Mouse (Mus musculus): ENCODE data around the gene Oas1f.
"Not testable (repeated sequence)": the region's sequence is repeated elsewhere in the genome, so short reads cannot be mapped to it uniquely, and the experiment has no call there.

The Oas1f gene

GRCm38 (mm10) chr5:120876839-120877238, 29.7 kb downstream of the Oas1f start:
- not testable (repeated sequence) for DNase-seq

- not testable (repeated sequence) for DNase-seq
These were observed 30.2 kb downstream of the Oas1f start for GRCm38 (mm10) chr5:120877407-120877806.

- not testable (repeated sequence) for DNase-seq
These were observed 31.6 kb downstream of the Oas1f start for GRCm38 (mm10) chr5:120878803-120879202.

DNA sequence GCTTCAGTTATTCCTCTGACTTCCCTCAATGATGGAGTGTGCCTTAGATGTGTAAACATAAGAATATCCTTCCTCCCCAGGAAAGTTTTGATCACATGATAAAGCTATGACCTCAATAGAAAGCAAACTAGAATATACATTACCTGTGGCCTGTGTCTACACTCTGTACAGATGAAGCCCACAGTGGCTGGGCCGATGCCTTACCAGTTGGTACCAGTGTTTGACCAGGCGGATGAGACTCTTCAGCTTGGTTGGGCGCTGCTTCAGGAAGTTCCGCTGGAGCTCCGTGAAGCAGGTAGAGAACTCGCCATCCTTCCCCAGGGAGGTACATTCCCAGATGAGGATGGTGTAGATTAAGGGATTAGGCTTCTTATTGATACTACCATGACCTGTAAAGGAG, 34.5 kb downstream of the Oas1f start:
- not testable (repeated sequence) for DNase-seq

DNA sequence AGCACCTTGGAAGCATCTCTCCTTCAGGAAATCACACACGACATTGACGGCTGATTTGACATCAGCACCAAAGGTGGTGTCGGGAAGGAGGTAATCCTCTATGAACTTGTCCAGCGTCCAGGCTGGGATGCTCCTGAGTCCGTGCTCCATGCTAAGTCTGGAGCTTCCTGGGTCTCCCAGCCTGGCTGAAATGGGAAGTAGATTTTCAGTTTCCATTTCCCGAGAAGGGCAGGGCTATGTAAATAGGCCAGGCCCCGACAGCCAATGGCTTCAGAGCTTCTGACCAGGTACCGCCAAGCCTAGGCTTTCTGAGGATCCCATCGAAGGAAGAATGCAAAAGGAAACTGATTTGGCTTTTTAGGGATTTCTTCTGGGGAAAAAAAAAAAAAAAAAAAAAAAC, 40.2 kb downstream of the Oas1f start, which contains the start of gene Oas1g:
Gene Oas1g, minus strand, starts transcription at position 201 of the 400 bp plus-strand sequence.
- not testable (repeated sequence) for DNase-seq

DNA sequence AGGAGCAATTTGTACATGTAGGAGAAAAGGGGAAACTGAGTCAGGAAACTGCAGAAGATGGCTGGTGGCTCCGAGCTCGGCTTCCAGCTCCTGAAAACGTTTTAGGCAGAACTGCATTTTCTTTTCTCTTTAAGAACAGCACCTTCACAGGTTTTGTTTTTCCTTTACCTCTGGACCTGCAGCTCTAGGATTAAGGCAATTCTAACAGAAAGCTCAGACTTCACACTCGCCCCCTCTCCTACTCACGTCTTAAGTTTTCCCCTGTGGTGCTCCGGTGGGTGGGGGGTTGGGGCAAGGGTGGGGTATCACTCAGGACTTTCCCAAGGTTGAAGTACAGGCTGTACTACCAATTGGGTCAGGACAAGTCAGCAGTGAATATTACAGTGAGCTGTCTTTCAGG, 40.7 kb downstream of the Oas1f start:
- DNase-seq = no peak

DNA sequence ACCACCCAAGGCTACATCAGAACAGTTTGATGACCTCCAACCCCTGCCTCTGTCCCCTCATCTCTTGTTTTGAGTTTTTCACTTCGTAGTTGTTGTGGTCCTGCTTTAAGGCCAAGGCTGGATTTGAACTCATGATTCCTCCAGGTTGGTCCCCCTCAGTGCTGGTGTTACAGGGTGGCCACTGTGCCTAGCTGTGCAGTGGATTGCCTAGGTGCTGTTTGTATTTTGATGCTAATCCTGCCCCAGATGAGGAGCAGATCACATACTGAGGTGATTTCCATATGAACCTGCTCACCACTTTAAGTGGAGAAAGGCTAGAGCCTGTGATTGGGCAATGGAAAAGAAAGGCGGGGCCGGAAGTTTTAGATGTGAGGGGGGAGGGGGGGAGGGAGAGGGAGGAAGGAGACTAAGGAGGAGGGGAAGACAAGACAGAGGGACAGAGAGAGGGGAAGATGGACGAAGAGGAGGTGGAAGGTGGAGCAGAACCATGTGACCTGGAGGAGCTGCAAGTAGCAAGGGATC, 41.2 kb downstream of the Oas1f start:
- not testable (repeated sequence) for DNase-seq

DNA sequence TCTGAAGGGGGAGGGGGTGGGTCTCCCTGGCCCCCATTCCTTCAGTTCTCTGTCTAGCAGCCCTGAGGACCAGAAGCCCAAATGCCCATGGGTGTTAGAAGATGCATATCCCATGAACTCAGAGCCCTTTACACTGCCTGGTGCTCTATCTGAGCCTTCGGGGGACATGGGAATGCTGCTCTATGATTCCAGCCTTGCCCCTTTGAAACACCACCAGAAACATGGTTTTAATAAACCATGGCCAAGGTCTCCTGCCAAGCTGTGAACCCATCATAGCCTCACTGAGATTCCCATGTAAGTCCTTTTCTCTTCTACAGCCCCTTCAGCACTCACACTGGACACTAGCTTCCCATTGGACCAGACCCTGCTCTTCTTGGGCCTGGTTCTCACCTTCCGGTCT, 42.9 kb downstream of the Oas1f start:
- DNase-seq = no peak

- DNase-seq = no peak
These were observed 43.8 kb downstream of the Oas1f start for GRCm38 (mm10) chr5:120890991-120891390.

- DNase-seq = not testable (repeated sequence)
These were observed 44.5 kb downstream of the Oas1f start for GRCm38 (mm10) chr5:120891566-120892242.

GRCm38 (mm10) chr5:120892243-120892660, 45.1 kb downstream of the Oas1f start:
- no peak for DNase-seq

DNA sequence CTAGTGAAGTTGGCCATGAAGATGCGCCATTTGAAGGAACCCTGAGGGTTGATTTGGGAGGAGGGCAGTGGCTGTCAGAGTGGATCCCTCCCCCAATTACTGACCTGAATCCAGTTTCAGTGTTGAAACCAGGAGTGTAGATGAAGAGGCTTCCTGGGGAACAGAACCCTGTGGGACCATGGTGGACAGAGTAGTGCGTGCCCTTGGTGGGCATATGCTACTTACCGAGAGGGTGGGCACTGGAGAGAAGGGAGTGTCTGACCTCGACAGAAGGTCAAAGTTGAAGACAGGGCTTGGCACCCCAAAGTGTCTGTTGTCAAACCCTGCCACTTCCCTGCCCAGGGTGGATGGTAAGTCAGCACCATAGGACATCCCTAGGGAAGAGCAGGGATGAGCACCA, 46.7 kb downstream of the Oas1f start:
- not testable (repeated sequence) for DNase-seq

DNA sequence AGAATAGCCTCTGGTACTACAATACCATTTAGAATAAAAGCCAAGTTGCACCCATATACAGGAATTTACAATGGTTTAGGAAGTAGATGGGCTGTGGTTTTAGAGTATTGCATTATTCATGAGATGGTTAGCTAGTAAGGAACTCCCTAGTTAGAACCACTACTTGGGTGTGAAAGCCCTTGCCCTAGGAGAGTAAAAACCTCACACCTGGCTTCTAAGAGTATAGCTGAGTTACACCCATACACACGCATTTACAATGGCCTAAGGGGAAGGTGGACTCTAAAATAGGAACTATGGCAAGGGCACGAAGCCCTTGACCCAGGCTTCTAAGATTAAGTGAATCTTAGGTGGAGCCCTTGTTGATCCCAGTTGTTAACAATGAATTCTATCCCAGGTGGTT, 47.5 kb downstream of the Oas1f start:
- DNase-seq = not testable (repeated sequence)

DNA sequence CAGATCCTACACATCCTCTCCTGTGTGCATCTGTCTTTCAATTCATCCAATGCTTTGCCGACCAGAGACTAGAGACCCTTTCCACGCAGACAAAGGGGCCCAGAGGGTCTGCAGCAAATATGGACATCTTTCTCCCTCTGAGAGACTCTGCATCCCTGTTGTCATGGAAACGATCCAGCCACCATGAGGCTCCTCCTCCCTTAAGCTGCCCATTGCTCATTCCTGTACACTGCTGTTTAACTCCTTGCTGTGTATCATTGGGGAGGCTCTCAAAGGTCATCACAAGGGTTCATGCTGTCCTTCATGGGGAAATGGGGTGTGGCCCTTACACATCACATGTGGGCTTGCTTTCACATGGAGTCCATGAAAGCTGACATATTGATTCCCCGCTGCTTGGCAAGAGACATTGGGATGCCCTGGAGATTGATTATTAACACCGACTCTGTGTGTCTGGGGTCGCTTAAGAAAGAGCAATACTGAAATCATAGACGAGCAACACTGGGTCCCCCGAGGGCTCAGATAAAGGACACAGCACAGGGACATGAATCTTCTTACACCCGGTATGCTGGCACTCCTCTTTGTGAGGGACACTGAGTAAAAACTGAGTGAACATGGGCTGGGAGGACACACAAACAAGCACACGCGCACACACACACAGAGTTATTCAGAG, 48.2 kb downstream of the Oas1f start:
- DNase-seq = no peak

DNA sequence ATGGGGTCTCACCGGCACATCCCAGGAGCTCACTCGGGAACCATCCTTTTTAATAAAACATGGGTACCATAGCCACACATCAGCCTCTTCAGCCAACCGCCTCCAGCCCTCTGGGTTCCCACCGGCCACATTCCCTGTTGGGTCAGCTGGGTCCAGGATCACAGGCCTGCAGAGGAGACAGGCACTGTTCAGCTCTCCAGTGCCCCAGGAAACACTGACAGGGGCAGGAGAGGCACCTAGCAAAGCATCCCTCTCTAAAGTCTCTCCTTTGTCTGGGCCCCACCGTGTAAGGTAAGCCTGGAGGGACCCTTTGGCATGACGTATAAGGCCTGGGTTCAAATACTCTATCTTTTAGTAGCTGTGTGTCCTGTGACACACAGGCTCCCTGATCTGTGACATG, 51.1 kb downstream of the Oas1f start:
- DNase-seq = no peak

DNA sequence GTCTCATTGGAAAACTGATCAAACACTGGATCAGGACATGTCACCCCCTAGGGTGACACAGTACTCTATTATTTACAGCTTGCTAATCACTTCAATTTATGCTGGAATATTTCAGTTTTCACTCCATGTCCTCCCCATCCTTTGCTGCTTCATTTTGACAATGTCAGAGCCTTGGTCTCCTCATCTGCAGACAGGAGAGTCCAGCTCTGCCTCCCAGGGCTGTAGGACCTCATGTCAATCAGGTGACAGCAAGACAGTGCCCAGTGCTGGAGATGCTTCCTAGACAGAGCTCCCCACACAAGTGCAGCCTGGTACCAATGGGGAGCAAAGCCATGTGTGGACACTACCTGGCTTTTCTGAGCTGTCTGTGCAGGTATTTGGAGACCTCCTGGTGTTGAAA, 51.6 kb downstream of the Oas1f start:
- no peak for DNase-seq

DNA sequence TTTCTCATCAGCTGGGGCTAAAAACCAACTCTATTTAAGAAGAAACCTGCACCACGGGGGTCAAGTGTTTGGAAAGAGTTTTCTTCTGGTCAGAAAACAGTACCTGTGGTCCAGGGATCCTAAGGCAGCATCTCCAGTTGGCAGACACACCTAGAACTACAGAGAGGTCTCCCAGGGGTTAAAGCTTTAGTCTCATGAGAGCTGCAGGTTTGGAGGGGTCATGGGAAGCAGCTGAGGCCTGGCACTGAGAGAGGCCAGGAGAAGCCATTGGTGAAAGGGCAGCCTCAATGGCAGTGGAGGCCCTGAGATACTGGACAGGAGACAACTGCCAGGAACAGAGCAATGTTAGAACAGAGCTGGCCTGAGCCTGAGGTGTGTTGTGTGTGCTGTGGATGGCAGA, 53.5 kb downstream of the Oas1f start:
- DNase-seq = no peak

DNA sequence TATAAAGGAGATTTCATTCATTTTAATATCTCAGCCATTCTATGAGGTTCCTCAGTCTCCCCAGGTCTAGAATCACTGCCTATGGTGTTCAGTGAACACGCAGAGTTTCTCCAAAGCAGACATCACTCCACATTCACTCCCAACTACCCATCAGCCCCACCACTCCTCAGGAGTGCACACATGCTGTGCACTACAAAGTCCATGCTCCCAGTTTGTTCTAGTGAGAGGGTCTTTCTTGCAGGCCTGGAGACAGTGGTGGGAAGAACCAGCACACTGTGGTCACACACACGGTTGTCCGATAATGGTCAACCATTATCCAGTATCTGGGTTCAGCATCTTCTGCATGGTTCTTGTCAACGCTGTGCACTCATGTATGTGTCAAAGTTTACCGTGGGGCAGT, 54.9 kb downstream of the Oas1f start:
- DNase-seq = no peak

DNA sequence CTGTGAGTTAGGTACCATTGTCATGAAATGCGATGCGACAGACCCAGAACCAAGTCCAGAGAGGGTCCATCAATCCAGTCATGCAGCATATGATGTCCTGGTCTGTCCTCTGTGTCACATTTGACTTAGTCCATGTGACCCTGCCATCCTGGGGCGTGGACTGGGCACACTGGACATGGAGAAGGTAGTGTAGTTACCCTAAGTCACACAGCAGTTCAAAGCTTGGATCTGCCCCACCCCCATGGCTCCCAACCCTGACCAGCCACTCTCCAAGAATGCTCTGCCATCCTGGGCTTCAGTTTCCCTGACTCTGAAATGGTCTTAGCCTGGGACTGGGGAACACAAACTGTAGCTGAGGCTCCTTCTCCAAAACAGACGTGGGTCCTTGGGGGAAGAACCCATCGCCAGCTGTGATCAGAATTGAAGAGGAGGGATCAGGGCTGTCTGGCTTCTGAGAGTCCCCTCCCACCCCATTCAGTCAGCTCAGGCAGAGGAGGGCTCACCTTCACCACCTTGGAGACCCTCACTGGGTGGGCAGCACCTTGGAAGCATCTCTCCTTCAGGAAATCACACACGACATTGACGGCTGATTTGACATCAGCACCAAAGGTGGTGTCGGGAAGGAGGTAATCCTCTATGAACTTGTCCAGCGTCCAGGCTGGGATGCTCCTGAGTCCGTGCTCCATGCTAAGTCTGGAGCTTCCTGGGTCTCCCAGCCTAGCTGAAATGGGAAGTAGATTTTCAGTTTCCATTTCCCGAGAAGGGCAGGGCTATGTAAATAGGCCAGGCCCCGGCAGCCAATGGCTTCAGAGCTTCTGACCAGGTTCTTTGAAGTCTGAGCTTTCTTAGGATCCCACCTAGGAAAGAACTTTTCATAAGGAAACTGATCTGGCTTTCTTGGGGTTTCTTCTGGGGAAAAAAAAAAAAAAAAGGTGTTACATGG, 59.9 kb downstream of the Oas1f start, which contains the start of gene Oas1a:
Gene Oas1a, minus strand, starts transcription at position 731 of the 943 bp plus-strand sequence.
- DNase-seq = not testable (repeated sequence)

Data from thymus, postnatal 4 days (tissue).